Mouse (Mus musculus) effector memory CD4-positive, alpha-beta T cell, adult 5 months (primary cell): ENCODE data around the gene Trim63. TPM values are rescaled to one million over a fixed set of nuclear protein-coding genes. Genes with fewer than 3 reads are reported as not detected.

Experiments
- polyA plus RNA-seq: library from polyadenylated mRNA; unstranded; fragments of 100-300 nt; shearing (Covaris generic); gene quantifications from one replicate; pipeline ENCODE4 v1.2.1, GENCODE M21; 2017

Trim63 gene
- not detected for polyA plus RNA-seq

DNA sequence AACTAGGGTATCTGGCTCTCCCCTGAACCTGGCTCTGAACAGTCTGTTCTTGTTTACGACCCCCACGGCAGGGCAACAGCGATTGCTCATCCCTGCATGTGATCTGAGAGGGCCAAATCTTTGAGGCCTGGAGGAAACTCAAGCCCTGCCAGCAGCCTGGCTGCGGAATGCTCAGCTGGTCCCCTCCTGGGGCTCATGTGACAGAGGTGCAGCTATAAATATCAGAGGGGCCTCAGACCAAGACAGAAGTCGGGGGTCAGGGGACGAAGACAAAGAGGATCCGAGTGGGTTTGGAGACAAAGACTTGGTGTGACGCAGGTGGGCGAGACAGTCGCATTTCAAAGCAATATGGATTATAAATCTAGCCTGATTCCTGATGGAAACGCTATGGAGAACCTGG lies at the start of gene Trim63:
Gene Trim63 (plus strand): TSS at position 245 of the 400 bp plus-strand sequence.

DNA sequence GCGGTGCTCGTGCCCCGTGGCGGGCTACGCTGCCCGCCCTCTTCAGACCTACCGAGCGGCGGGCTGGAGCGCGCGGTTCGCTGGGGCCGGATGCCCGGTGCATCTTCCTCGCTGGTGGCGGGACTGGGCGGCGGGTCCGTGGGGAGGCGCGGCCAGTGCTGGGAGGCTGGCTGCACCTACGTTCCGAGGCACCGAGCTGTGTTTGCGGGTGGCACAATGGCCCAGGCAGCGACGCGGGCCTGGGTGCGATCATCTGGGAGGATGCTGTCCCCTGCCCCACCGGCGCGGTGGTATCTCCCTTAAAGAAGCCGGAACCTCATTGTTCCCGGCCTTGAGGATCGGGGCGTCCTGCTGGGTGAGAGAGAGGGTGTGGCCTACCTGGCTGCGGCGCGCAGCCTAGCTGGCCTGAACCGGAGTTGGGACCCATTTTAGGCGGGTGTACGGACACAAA lies 27.3 kb upstream of the Trim63 start, which contains the start of gene Pdik1l:
Gene Pdik1l (minus strand): TSS at position 321 of the 451 bp plus-strand sequence.

DNA sequence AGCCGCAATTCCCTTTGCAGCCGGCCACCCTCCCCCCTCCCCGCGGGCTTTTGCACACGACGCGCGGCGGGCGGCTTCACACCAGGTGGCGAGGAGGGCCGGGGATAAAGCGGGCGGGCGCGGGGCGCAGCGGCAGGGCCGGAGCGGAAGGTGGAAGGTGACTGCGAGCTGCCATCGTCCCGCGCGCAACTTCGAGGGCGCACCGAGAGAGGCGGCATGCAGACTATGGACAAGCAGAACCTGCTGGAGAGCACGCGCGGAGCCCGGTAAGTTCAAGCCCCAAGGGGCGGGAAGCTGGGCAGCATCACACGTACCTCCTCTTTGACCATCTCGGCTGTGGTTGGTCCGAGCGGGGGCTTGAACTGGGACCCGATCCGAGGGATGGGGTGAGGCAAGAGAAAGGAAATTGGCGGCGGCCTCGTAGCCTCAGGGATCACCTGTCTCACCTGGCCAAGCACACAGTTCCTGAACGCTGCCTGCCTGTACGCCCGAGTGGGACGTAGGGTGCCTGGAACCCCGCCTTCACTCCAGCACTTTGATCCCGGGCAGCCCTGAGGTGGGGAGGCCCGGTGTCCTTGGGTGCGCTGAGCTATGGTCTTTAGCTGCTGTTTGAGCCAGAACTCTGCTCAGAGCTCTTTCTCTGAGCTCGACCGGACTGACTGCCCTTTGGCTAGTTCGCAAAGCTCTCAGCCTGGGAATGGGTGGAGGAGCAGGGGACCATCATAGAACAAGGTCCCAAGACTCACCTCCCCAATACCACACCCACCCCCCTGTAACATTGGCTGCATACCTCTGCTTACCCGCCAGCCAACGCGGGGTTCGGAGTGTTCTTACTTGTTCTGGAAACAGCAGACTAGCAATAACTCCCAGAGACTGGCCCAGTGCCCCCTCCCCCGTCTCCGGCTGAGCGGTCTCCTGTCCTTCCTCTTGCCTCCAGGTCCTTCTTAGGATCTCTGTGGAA lies 28.4 kb downstream of the Trim63 start, which contains the start of gene Slc30a2:
Gene Slc30a2 (plus strand): TSS at position 111 of the 961 bp plus-strand sequence.

Other genes with a start within 250 kb of the Trim63 start
- 1,965 TPM for gene Cd52, start 220.0 kb upstream of the Trim63 start, polyA plus RNA-seq
- gene Ubxn11, start 212.6 kb upstream of the Trim63 start, polyA plus RNA-seq = 34.5 TPM
- gene Sh3bgrl3, start 186.3 kb upstream of the Trim63 start, polyA plus RNA-seq = 934 TPM
- 45.7 TPM for gene Cep85, start 128.0 kb upstream of the Trim63 start, polyA plus RNA-seq
- not detected for gene Gm7534, start 112.1 kb upstream of the Trim63 start, polyA plus RNA-seq
- gene Catsper4, start 87.7 kb upstream of the Trim63 start, polyA plus RNA-seq = not detected
- gene Cnksr1, start 76.7 kb upstream of the Trim63 start, polyA plus RNA-seq = not detected
- gene E130218I03Rik, start 71.5 kb upstream of the Trim63 start, polyA plus RNA-seq = 5.9 TPM
- 25.7 TPM for gene Zfp593, start 69.5 kb upstream of the Trim63 start, polyA plus RNA-seq
- gene Gm30191, start 68.2 kb upstream of the Trim63 start, polyA plus RNA-seq = not detected
- not detected for gene Grrp1, start 61.0 kb upstream of the Trim63 start, polyA plus RNA-seq
- 7.7 TPM for gene Pdik1l, start 27.2 kb upstream of the Trim63 start, polyA plus RNA-seq
- gene Slc30a2, start 28.1 kb downstream of the Trim63 start, polyA plus RNA-seq = not detected
- gene Extl1, start 68.7 kb downstream of the Trim63 start, polyA plus RNA-seq = 0.21 TPM
- 1.6 TPM for gene Pafah2, start 81.2 kb downstream of the Trim63 start, polyA plus RNA-seq
- 25.5 TPM for gene Stmn1, start 153.2 kb downstream of the Trim63 start, polyA plus RNA-seq
- 11.9 TPM for gene Paqr7, start 181.6 kb downstream of the Trim63 start, polyA plus RNA-seq
- gene Aunip, start 195.9 kb downstream of the Trim63 start, polyA plus RNA-seq = not detected
- 88.8 TPM for gene Mtfr1l, start 220.3 kb downstream of the Trim63 start, polyA plus RNA-seq
- gene Selenon, start 237.0 kb downstream of the Trim63 start, polyA plus RNA-seq = 3.8 TPM